Mouse (Mus musculus): ENCODE measurements around the gene Kif1a. TPM values are rescaled to one million over a fixed set of nuclear protein-coding genes. Genes with fewer than 3 reads are reported as not detected.
A peak's percentile ranks its signal among the peaks of the same experiment; 100 is the strongest.

Gene Kif1a
- 100 to 1,000 TPM; 704 to 762 TPM for total RNA-seq (2021)
- long read RNA-seq, partial matches to known transcripts: 15 of 96 reads
- long read RNA-seq, other reads (novel, unspliced or antisense): 81 of 96 reads

DNA sequence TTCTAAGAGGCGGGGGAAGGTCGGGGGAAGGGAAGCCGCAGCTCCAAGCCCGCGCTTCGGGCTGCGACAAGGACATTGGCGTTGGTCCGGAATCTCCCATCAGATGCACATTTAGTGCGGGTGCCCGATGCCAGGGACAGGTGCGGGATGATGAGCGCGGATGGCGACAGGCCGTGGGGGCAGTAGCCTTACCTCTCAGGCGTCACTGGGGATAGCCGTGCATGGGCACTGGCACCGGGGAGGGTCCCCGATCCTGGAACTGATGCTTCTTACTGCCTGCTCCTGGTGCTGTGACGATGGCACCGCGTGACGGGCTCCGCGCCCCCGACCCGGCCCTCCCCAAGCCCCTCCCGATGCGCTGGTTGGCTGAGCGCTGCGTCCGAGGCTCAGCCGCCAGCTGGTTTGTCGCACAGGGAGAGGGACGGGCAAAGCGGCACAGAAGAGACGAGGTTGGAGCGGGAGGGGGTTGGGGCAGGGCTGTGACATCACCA lies at the start of gene Kif1a:
Kif1a (minus strand) TSS at position 381 of the 491 bp plus-strand sequence.
- DNase-seq (ENCODE audit: low spot score in 2 of 2): peak; percentile 84 to 89

DNA sequence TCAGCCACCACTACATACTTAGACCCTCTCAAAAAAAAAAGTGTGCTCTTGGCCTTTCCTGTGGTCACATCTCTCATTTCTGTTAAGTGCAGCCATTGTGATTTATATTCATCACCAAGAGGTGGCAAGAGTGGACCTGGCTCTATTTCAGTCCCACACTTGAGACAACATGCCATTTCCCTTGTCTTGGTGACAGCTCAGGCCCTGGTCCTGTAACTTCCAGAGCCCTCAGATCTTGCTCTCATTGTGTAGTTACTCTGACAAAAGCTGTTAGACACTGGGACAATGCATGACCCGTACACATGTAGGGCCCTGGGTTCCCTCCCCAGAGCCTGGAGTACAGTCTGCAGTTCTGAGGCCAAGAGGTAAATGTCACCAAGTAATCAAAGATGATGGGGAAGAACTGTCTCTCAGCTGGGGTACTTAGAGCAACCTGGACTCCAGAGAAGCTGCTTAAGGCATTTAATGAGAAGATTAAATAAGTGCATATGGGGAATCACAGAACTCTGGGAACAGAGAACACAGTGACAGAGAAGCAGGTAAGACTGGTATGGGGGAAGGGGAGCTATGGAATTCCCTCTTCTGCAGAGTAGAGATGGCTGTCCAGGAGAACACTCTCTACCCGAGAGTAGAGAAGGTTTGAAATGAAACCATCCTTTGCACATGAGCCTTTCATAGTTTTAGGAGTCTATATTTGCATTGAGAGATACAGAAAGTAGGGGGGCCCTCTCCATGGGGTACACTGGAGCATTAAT lies 49.3 kb upstream of the Kif1a start:
- DNase-seq (ENCODE audit: low spot score in 2 of 2): no peak

DNA sequence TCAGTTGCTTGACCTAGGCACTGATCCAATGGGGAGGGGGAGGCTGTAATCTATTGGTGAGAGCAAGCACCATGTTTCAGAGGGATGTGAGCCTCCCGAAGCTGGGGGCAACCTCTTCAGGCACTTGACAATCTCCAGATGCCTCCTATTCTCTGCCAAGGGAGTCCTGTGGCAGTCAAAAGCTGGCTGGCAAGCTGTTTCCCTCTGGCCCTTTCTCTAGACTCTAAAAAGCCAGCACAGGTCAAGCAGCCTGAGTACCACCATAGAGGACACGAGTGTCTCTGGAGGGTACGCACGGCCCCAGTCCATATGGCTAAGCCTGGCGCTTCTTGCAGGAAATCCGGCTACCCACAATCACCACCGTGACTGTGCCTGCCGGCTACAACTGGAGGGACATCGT lies 42.4 kb upstream of the Kif1a start:
- no peak for DNase-seq (ENCODE audit: low spot score in 2 of 2)

DNA sequence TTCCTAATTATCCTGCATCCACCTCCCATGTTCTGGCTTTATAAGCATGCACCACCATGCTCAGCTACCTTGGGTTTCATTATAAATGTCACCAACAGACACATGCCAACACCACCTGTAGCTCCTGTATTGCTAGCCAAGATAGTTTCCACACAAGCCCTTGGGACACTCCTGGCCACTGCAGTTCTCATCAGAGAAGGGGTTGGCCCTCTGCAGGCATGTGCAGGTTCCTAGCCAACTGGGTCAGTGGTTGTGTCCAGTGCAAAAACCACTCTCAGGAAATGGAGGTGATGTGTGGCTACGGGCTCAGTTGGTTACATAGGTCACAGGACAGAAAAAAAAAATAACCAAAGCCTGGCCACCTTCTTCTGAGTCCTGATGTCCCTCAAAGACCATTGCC lies 41.1 kb upstream of the Kif1a start:
- no peak for DNase-seq (ENCODE audit: low spot score in 2 of 2)

DNA sequence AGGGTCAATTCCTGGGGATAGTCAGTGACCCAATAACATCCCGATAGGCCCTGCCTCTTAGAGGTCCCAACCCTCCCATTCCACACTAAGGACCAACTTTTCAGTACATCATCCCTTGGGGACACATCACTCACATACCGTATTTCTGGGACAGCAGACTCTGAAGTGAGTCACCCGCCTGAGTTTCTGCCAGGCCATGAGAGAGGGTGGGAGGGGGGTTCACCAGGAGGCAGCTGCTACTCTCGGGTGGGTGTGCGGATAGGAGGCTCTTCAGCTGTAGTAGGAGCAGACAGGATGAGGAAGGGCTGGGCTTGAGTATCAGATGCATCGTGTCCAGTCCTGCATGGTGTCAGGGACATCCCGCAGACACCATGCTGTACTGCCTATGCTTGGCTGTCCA lies 38.0 kb upstream of the Kif1a start:
- peak in 1 of 2 experiments; percentile 33 for DNase-seq (ENCODE audit: low spot score in 2 of 2)

DNA sequence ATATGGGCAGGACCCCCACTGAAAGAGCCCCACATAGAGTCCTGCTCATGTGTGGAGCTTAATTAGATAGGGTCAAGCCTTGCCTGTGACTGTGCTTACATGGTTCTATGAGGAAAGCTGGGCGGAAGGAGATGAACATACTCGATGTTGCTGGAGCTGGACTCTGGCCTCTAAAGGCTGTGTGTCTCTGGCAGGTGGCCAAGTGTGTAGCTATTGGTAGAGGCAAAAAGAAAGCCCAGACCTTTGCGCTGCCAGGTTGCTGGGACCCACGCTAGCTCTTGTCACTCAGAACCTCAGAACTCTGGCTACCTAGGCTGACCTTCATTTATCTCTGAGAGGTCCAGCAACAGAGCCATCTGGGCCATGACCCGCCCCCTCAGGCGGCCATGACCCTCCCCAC lies 36.8 kb upstream of the Kif1a start:
- no peak for DNase-seq (ENCODE audit: low spot score in 2 of 2)

DNA sequence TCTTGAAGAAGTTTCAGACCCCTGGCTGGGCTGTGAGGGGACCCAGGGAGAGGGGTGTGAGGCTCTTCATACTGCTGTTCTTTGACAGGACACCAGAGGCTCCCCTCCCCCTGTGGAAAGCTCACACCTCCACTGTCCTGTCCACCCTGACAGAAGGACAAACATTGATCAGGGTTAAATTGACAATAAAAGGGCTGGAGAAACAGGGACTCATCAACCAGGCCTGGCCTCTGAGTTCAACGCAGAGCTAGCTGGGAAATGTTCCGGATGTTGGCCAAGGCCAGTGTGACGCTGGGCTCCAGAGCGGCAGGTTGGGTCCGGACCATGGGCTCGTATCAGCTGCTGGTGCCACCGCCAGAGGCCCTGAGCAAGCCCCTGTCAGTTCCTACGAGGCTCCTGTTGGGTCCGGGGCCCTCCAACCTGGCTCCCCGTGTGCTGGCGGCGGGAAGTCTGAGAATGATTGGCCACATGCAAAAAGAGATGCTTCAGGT lies 33.3 kb upstream of the Kif1a start, which contains the start of gene Agxt:
Agxt (plus strand) TSS at position 205 of the 491 bp plus-strand sequence.
- DNase-seq (ENCODE audit: low spot score in 2 of 2): no peak

DNA sequence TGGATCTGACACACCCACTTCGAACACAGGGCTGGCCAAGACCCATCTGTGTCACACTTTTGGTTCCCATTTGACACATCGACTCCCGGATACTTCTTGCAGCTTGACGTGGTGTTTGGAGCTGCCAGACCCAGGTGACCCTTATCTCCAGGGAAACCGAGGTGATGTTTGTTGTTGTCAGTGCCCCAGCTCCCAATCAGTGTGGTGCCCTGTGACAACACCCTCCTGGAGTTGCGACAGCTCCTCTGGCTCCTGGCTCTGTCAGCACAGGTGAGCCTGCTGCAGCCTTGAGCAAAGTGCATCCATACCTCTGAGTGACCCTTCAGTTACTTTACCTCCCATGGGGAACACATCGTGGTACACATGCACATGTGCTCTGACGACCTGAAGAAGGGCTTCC lies 30.9 kb upstream of the Kif1a start:
- no peak for DNase-seq (ENCODE audit: low spot score in 2 of 2)

DNA sequence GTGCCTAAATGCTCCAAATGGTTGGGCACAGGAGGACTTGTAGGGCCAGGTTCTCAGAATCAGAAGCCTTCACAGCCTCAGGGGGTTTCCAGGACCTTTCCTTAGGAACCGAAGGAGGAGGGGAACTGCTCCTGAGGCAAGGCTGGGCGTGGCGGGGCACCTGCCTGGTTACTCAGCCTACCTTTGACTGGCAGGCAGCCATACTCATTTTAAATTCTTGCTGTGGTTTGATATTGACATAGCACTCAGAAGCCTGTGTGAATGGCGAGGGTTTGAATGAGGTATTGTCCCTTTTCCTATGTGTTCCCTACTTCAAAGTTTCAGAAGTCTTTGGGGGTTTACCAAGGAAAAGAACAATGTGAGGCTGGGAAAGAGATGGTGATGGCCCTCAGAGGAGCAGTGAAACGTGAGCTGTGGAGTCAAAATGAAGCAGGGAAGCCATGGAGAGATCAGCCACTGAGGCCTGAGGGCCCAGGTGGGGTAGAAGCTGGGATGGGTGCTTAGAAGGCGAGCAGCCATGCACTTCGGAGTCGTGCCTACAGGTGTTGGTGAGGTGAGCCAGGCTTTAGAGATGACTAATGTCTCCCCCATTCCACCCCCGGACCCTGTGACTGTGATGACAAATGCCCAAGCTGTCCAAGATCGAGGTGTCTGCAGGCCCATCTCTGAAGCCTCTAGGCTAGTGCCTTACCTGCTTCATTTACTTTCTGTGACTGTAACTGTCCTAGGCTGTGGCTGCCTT lies 28.7 kb upstream of the Kif1a start:
- no peak for DNase-seq (ENCODE audit: low spot score in 2 of 2)

DNA sequence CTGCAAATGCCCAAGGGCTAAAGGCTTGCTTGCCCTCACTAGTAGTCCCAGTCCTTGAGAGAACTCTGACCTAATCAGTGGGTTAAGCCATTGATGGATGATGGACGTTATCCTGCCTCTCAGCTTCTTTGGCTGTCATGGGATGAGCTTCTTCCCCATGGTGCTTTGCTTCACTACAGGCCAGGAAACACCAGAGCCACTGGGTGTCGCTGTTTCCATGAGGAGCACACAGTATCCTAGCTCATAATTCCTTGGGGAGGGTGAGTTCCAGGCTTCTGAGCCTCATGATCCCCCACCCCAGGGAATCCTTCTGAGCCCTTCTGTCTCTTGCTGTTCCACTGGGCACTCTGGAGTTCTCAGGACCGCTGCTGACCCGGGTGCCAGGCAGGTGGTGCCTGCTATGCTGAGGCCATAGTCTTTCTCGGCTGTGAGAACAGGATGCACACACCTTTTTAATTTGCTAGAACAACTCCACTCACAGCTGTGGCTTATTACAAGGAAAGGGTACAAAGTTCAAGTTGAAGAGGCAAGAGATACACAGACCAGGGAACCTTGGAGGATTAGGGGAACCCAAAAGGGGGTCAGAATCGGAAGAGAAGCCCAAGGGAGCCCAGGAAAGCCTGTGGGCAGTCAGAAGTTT lies 27.1 kb upstream of the Kif1a start:
- peak; percentile 81 to 84 for DNase-seq (ENCODE audit: low spot score in 2 of 2)

DNA sequence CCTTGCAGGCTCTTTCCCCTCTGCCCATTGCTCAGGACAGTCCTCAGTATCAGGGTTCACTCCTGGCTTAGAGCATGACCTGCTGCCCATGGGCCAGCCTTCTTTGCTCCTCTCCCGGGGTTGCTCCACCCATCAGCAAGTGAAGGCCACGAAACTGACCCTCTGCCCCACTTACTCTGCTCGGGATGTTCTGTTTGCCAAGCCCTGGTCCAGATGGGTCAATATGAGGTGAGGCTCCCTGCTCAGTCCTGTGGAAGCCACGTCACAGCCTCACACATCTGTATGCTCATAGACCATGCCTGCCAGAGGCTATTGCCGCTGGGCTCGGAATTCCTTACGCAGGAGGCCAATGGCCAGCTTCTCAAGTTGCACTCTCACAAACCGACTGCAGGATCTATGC lies 26.5 kb upstream of the Kif1a start:
- no peak for DNase-seq (ENCODE audit: low spot score in 2 of 2)

DNA sequence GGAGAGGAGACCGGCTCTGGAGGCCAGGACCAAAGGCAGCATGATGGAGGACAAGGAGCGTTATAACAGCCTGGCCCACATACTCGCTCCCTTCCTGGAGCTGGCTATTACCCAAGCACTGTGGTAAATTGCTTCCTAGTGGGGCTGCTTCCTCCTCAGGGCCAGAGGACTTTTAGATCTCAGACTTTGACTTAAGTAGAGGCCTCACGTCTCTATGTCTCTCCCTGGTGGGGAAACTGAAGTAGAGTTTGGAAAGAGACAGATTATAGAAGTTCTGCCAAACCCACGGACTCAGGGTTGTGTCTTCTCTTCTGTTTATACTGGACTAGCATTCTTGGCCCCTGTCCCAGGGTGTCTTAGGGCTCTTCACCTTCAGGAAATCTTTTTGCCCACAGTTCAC lies 23.5 kb upstream of the Kif1a start:
- no peak for DNase-seq (ENCODE audit: low spot score in 2 of 2)

DNA sequence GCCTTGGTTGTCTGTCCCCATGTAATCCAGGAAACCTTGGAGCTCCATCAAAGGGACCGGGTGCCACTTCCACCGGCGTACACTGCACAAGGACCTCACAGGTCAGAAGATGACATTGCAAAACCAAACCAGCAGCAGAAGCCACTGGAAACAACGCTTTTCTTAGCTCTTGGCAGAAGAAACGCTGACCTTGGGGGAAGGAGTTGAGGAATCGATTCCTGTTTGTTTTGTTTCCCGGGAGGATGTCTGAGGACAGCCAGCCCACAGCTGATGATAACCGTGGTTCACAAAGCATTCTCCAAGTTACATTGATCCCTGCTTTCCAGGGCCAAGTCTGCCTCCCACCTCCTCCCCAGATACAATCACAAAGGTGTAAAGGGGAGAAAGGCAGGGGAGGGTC lies 22.3 kb upstream of the Kif1a start:
- DNase-seq (ENCODE audit: low spot score in 2 of 2): no peak

DNA sequence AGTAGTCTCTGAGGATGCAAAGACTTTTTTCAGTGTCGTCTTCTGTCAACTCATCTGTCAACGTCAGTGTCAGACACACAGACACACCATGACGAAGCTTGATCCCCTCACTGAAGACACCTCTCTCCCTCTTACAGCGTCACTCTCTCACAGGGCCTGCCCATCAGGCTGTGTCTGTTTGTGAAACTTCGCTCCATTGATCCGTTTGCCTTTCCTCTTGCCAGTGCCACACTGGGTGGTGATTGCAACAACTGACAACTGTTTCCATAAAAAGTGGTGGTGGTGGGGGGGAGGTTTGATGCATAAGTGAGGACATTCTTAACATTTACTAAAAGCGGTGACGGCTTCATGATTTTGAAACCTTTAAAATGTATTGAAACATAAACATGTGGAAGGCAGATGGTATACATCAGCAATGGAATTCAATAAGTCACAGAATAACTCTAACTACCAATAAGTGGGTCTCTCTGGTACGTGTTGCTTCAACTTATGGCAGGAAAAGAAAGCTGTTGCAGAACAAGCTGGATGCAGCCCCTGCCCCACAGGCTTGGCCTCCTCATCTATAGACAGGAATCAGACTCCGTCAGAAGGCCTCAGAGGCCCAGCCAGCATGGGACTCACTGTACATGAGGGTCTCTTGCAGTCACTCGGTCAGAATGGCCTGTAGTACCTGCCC lies 21.6 kb upstream of the Kif1a start:
- DNase-seq (ENCODE audit: low spot score in 2 of 2): no peak

DNA sequence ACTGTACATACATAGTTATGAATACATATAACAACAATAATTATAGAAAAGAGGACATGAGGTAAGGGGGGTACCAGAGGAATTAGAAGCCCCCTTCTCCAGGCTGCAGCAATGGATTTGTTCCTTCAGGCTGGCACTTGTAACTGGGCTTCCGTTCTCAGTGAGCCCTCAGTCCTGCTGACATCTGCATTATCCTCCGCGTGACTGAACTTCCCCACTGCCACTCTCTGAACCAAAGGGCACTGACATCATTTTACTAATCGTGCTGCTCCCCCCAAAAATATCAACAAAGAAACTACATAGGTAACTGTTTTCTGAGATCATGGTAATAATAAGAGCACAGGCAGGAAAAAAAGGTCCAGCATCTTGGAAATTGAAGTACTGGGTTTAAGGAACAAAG lies 17.1 kb upstream of the Kif1a start:
- DNase-seq (ENCODE audit: low spot score in 2 of 2): no peak

DNA sequence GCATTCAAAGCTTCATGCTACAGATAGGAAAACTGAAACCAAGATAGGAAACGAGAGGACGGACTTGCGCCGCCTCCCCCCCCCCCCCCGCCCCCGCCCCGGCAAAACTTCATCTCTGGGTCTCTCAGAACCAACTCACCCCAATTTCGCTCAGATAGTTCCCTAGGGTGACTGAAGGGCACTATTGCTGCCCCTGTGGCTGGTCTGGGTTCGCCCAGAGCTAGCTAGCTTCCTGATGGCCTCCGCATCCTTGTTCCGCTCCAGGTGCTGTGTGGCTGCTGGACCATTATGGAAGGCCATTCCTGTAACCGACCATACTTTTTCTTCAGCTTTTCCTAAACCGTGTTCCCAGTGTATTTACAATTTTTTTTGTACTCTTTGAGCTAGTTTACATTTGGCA lies 13.7 kb upstream of the Kif1a start:
- no peak for DNase-seq (ENCODE audit: low spot score in 2 of 2)

DNA sequence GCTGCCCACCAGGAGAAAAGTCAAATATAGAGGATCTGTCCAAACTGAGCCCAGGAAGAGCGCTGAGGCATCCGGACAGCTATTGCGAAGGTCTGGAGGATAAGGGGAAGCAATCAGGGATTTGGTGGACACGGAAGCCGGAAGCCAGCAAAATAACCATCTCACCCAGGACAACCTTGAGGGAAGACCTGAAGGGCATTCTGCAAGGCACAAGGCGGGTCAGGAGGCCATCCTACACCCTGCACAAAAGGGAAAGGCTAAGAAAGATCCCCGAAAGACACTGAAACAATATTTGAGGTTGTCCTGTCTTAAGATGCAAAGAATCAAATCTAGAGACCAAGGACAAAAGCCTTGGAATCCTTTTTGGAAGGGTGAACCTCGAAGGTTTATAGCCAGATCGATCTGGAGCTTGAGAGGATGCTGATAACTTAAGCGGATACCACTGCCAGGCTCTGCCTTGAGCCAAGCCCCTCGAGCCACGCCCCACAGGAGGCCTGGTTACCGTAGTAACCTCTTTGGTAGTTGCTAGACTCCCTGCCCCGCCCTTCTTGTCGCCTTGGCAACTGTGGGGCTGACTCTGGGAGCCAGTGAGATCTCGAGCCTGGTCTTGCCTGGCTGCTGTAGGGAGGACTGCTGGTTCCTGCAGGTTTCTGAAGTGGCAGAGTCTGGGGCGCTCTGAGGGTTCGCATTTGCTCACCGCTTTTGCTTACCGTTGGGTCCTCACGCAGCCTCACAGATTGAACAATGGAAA lies 13.1 kb upstream of the Kif1a start:
- DNase-seq (ENCODE audit: low spot score in 2 of 2): peak; percentile 73 to 78

DNA sequence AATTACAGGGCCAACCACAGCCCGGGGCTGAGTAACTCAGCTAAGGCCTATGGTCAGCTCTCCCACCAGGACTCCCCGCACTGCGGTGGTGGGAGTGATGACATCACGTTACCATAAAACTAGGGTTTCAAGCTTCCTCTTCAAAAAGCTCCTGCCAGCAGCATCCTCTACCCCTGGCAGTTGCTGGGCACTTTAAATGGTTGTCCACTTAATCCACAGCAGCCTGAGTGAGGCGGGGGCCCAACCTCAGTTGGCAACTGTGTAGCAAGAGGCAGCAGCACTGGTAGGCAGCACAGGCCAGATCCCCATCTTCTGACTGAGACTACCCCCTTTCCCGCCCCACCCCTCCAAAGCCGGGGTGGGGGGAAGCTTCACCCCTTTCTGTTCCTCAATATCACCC lies 949 bp upstream of the Kif1a start:
- no peak for DNase-seq (ENCODE audit: low spot score in 2 of 2)

DNA sequence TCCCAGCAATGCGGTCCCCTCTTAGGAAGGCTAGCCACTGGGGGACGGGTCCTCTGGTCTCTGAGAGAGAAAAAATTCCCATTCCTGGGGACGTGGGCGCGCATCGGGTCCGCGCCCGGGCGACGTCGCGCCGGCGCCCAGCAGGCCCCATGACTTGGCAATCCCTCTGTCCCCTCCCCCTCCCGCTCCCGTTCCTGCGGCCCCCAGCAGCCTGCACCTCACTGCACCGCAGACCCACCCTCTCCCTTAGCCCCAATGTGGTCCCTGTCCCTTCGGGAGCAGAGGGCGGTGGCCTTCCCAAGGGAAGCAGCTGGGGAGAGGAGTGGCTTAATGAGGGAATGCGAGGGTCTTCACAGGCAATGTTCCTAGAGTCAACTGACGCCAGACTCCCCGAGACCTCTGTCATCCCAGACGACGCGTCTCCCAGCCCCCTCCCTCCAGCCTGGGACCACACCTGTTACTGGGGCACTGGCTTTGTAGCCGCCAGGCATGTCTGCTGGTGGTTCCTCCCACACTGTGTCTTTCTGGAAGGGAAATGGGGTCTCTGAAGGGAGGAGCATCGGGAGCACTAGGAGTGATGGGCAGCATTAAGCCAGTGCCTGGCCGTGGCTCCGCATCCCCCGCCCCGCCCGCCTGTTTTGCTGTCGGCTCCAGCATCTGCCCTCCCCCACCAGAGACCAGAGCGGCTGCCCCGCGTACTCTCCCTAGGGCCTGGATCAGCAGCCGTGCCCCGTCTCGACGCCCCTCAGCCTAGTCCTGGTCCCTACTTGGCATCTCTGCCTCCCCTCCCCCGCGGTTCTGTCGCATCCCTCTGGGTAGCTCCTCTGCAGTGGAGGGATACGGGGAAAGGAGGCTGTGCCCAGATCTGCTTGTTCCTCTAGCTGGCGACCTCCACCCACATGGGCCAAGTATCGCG lies 917 bp downstream of the Kif1a start:
- DNase-seq (ENCODE audit: low spot score in 2 of 2): peak; percentile 82 to 84
